Mouse (Mus musculus) urinary bladder, postnatal 25 days (tissue): ENCODE data around the gene Kcnj15.

Experiments used
- DNase-seq: peaks from one replicate; pipeline ENCODE4 v3.0.0; 2022; ENCODE audit warnings: low spot score

Gene Kcnj15

GRCm38 (mm10) chr16:95257266-95257894 lies at the start of gene Kcnj15:
TSS of gene Kcnj15 (plus strand) at chr16:95257558.
- no peak for DNase-seq

- DNase-seq: no peak
These were observed 49.1 kb upstream of the Kcnj15 start for GRCm38 (mm10) chr16:95208243-95208642.

- DNase-seq: no peak
These were observed 48.3 kb upstream of the Kcnj15 start for GRCm38 (mm10) chr16:95209011-95209466.

DNA sequence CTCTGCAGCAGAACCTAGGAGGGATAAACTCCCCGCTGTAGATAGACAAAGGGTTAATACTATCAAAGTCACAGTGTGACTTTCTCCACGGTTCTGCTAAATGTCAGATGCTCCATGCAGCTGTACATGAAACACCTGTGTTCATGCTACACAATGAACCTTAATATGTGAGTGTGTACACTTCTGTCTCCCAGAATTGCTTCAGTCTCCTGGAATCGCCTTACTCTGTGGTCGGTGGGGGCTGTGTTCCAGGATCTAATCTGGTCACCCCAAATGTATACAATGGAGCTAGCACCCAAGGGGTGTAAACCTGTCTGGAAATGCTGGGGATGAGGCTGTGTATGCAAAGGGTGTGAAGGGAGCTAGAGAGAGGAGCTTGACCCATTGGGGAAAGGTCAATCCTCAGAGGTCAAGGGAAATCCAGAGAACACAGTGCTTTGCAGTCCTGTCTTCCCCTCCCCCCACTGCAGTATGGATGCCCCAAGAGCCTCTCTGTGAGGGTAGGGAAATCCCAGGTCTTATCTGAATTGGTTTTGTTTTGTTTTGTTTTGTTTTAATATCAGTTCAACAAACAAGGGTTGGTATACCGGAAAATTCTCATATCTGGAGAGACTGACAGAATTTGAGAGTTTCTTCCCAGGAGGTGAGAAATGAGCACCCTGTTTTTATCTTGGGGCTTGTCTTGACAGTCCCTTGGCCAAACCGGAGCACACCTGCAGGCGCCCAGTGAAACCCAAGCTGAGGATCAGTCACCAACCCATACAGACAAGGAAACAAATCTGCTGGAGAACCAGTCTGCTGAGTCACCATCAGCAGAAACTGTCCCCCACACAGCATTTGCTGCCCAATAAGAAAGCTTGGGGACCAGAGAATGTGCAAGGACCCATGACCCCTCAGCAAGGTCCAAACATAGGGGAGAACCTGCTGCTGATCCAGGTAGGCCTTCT lies 42.8 kb upstream of the Kcnj15 start:
- no peak for DNase-seq

DNA sequence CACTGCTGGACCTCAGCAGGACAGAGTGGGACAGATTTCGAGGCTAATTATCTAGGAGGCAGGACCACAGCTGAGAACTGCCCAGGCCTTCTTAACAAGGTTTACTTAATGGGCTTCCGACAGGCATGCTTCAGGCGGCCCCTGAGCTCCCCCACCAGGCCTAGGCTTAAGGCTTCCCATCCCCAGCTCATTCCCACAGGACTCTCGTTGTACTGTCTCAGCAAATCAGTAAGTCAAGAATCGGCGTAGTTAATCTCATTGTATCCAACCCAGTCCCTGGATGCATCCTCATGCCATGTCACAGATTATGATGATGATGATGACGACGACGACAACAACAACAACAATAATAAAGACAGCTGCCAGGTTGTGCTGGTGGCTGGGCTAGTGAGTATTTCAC lies 41.6 kb upstream of the Kcnj15 start:
- no peak for DNase-seq

DNA sequence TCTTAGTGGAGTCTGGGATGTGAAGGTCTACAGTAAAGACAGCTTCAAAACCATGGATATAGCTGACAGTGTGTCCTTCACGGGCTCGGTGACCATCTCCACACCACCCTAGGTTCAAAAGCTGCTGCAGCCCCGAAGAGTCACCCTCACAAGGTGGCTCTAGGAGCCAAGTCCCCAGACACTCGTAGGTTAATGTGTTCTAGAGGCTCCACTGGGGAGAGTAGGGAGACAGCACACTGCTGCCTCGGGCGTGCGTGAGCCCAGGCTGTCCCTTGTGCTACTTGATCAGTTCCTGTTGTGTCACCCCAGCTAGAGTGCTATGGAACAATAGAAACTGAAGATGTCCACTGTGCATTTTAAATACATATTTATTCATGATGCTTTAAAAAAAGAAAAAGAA lies 41.0 kb upstream of the Kcnj15 start:
- DNase-seq: no peak

DNA sequence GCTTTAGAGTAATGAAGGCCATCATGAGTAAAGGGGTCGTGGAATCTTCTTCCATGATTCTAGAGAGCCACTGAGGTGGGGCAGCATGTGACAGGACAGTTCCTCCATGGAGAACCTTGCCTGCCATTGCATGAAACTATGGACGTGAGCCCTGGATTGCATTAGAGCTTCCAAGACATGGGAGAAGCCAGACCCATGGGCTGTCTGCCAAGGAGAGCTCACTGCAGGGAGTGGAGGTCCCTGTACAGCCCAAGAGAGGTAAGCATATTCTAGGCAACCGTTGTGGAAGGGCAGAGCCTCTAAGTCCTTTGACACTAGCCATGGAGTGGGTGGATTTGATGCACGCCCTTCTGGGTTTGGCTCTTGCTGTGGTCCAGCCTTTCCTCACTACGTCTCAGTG lies 40.5 kb upstream of the Kcnj15 start:
- DNase-seq: no peak

GRCm38 (mm10) chr16:95218783-95219182 lies 38.6 kb upstream of the Kcnj15 start:
- DNase-seq: no peak

DNA sequence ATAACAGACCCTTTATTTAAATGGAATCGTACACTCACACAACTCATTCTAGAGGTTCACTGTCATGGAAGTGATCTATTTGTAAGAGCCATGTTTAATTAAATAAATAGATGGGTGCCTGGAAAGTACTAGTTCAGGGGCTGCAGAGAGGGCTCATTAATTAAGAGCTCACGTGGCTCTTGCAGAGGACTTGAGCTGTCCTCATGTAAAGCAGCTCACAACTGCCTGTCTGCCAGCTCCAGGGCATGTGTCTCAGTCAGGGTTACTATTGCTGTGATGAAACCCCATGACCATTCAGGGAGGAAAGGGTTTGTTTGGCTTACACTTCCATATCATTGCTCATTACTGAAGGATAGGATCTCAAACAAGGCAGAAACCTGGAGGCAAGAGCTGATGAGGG lies 37.9 kb upstream of the Kcnj15 start:
- DNase-seq: no peak

DNA sequence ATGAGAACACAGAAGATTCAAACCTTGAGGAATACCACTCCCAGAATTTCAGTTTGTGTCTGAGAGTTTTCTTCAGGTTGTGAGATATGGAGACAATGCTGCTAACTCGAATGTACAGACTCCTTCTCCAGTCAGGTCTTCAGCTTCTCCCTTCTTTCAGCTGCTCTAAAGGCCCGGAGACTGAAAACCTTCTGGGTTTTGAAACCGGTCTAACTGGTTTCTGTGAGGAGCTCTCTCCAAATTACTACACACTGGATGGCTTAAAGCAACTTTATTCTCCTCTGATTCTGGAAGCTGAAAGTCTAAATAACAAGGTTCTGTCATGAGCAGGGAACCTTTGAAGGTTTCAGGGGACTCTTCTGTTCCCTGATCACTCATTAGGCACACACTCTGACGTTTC lies 36.3 kb upstream of the Kcnj15 start:
- DNase-seq: no peak

DNA sequence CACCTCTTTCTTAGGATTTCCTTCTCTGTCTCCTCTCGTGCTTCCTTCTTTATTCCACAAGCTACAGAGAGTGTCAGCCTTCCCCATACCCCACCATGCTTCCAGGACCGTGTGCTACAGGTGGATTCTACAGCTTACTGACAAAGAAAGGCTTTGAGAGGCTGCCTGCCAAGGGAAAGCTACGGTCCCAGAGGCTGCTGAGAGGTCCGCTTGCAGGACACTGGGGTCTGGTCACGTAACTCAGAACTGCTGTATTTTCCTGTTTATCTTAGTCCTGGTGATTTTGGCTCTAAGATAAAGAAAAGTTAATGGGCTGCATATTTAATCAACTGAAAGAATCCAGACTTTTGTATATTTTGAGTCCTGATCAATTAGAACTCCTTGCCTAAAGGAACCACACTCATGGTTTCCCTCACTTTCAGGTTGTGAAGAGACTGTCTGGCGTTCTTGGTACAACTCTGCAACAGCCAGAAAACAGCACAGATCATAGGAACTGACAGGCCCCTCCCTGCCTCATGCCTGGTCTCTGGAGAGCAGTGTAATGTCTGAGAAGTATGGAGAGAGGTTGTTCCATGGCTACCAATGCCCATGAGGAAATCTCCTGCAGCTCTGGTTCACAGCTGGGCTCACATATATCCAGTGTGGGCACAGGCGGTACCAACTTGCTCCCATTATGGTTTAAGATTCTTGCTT lies 35.2 kb upstream of the Kcnj15 start:
- DNase-seq: no peak

- no peak for DNase-seq
These were observed 33.9 kb upstream of the Kcnj15 start for GRCm38 (mm10) chr16:95223435-95223834.

- no peak for DNase-seq
These were observed 32.1 kb upstream of the Kcnj15 start for GRCm38 (mm10) chr16:95225285-95225684.

- no peak for DNase-seq
These were observed 25.6 kb upstream of the Kcnj15 start for GRCm38 (mm10) chr16:95231768-95232167.

- no peak for DNase-seq
These were observed 22.3 kb upstream of the Kcnj15 start for GRCm38 (mm10) chr16:95234891-95235548.

GRCm38 (mm10) chr16:95239209-95239925 lies 18.0 kb upstream of the Kcnj15 start:
- DNase-seq: no peak

DNA sequence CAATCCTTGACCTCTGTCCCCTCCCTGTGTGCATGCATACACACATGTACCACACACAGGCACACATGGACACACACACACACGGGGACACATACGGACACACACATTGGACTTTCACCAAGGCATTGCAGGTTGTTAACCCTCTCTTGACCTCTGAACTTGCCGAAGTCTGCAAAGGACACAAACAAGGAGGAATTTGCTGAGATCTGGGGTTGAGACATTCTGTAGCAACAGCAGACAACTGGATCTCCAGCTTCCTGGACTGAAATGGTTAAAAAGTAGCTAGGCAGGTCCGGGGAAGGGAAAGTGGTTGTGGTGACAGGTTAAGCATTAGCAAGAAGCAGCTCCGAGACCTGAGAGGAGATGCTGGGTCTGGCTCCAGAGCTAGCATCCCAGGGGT lies 16.7 kb upstream of the Kcnj15 start:
- no peak for DNase-seq

- DNase-seq: no peak
These were observed 15.8 kb upstream of the Kcnj15 start for GRCm38 (mm10) chr16:95241581-95241980.

GRCm38 (mm10) chr16:95242114-95242513 lies 15.2 kb upstream of the Kcnj15 start:
- no peak for DNase-seq

DNA sequence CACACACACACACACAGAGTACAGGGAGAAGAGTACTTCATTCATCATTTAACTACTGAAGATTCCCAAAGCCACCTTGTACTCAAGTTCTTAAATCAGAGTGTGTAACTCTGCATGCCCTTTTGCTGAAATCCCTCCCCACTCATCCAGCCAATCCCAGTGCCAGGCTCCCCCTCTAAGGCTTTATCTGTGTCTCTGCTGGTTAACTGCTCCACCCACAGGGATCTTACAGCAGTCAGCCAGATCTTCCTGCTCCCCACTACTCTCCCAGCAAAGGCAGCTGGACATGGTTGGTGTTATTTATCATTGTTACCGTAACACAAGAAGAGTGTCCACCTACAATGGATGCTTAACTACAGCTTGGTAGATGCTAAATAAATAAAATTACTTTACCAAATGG lies 14.0 kb upstream of the Kcnj15 start:
- no peak for DNase-seq

DNA sequence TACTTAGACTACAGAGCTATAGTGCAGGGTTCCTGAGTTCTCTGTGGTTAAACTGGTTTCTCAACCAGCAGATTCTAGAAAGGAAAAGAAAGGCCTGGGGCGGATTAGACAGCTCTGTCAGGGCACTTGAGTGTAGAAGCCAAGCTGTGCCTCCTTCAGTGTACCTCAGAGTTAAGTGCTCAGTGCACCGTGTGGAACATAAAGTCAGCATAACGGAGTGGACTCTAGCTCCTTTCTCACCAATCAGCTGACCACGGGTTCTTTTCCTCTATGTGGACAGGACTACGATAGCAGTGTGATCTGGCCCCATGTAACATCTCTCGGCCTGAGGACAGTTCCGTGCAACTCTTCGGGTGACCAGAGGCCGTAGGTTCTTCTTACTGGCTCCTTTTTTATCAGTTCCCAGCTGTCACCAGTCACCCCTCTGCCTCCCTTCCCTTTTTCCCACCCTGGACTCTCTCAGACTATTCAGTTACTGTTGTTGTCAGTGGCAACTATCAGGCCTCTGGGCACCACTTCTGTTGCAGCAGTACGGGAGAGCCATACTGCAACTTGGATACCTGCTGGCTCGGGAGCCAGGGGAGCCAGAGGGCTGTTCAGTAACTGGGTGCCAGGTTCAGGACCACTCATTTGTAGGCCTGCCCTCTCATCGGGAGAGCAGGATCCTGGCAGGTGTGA lies 12.6 kb upstream of the Kcnj15 start:
- no peak for DNase-seq
